Mouse (Mus musculus) left cerebral cortex, postnatal 4 days (tissue): Measurements from ENCODE around the gene Lrrc42. TPM values are rescaled to one million over a fixed set of nuclear protein-coding genes. Genes with fewer than 3 reads are reported as not detected.

Experiments
- DNase-seq: peaks from one replicate; pipeline ENCODE4 v3.0.0-alpha.2; 2022
- intact Hi-C: fragments of 180-260 bp; cut with DNase I; formaldehyde crosslinking; loops from one replicate; pipeline ENCODE4 v1.15.1; 2025
- total RNA-seq, 2 experiments: library from RNA; stranded (reverse); gene quantifications; 2 replicates each; pipeline ENCODE4 v1.2.3; 2021

The Lrrc42 gene
- total RNA-seq, 2 experiments from 2014 or later = 40.3 to 44.8 TPM

DNA sequence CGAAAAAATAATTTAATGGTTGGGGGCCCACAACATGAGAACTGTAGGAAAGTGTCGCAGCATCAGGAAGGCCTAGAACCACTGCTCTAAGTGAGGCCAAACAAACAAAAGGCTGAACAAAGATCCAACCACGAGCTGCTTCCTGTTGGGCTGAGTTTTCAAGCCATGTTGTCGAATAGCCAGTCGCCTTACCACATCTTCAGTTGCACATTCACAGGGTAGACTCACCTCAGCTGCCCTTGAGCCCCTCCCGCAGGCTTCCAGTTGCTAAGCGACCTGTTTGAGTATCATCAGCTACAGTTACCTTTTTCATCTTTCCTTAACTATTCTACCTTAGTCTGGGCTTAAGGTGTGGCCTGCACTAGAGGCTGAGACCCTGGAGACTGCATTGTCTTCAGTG lies 50.3 kb downstream of the Lrrc42 start:
- intact Hi-C loops = no loop called here

DNA sequence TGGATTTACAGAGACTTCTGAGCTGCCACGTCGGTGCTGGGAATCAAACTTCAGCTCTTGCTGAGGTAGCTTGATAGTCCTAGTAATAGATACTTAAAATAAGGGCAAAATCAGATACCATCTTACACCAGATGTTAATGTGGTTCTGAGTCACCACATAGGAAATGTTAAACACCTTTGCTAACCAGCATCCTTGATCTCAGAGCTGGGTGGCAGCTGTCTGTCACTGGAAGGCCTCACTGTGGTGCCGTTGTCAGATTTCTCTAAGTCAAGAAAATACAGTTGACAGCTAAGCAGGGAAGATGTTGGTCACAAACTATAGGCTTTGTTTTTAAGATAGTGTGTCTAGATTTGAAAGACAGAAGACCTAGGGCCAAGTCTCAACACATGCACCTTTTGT lies 51.6 kb downstream of the Lrrc42 start:
- DNase-seq = no peak
- intact Hi-C loops = no loop called here

More for the DNA sequence above, 50.3 kb downstream of the Lrrc42 start:
- DNase-seq = no peak

DNA sequence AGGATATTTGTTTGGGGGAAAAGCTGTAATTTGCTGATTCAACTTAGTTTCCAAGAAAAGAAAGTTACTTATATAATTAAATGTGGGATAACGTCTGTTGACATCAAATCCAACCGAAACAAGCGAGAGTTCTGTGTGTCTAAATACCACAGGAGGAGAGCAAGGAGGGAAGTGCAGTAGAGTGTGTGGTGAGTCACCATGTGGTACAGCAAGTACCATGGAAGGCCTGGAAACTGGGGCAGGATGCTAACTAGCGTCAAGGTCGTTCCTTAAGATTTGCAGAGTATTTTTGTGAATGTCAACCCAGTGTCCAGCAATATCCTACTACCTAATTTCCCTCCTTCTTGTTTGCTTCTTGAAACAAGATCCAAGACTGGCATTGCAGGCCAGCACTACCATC lies 55.3 kb downstream of the Lrrc42 start:
- intact Hi-C loops = no loop called here

DNA sequence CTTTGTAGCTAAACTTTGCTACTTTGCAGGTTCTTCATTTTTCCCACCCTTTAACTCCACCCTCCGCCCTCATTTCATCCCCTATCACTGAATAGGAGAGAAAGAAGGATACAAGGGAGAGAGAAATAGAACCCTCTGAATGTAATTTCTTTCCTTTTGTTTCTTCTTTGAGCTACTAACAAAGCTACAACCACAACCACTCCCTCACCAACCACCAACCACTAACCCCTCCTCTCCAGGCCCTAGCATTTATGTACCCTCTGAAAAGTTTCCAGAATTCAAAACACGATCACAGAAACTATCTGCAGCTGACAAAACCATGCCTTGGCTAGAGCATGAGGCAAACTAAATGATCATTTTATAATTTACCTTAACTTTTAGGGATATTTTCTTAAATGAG lies 56.9 kb downstream of the Lrrc42 start:
- no peak for DNase-seq
- intact Hi-C loops = no loop called here

More for the DNA sequence above, 55.3 kb downstream of the Lrrc42 start:
- DNase-seq = no peak

DNA sequence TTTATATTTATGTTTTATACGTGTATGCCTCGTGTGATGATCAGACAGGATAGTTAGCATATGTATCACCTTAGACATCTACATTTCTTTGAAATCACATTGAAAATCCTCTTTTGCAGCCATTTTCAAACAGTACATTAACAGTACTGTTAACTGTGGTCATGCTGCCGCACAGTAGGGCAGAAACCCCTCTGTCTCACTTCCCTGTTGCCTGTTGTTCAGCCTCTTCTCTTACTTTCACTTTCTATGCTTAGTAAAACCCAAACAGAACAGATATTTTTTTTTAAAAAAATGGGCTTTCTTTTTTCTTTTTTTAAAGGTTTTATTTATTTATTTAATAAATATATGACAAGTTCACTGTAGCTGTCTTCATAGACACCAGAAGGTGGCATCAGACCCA lies 59.5 kb downstream of the Lrrc42 start:
- intact Hi-C loops = no loop called here
- DNase-seq = no peak

DNA sequence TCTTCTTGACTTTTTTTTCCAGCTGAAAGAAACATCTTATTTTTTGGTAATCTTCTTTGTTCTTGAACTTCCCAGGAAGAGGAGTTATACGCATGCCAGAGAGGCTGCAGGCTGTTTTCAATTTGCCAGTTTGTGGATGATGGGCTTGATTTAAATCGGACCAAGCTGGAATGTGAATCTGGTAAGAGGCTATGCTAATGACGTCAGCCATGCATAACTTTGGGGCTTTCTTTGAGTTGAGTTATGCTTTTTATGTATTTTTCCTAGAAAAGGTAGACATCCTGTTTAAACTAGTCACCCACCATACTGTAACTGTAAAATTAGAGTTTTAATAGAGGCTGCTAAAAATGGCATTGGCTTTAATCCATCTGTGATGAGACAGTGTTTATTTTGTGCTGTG lies 67.6 kb downstream of the Lrrc42 start:
- DNase-seq = no peak
- intact Hi-C loops = loop anchor here (10.0 kb wide), 1 partner anchor 159 kb away; no protein-coding TSS in a partner anchor

Other genes starting within 250 kb of the Lrrc42 start
- 10 to 100 TPM; 65.6 to 71.2 TPM for gene Mrpl37, start 186.7 kb downstream of the Lrrc42 start, total RNA-seq
- gene Cyb5rl, start 186.5 kb downstream of the Lrrc42 start, total RNA-seq = 1 to 10 TPM; 5.6 to 6.9 TPM
- not detected for gene Cdcp2, start 156.6 kb downstream of the Lrrc42 start, total RNA-seq
- gene Tmem59, start 75.1 kb downstream of the Lrrc42 start, total RNA-seq = 100 to 1,000 TPM; 115 to 118 TPM
- 10 to 100 TPM; 24.4 to 27.4 TPM for gene Tceanc2, start 74.4 kb downstream of the Lrrc42 start, total RNA-seq
- not detected for gene Ldlrad1, start 44.4 kb downstream of the Lrrc42 start, total RNA-seq
- gene Hspb11, start 61 bp upstream of the Lrrc42 start, total RNA-seq = 10 to 100 TPM; 14.8 to 20.0 TPM
- not detected for gene Dio1, start 53.6 kb upstream of the Lrrc42 start, total RNA-seq
- 10 to 100 TPM; 42.4 to 46.0 TPM for gene Yipf1, start 60.8 kb upstream of the Lrrc42 start, total RNA-seq
- gene Ndc1, start 114.3 kb upstream of the Lrrc42 start, total RNA-seq = 10 to 100 TPM; 17.8 to 18.0 TPM
- 1 to 10 TPM; 1.9 to 3.6 TPM for gene Glis1, start 181.1 kb upstream of the Lrrc42 start, total RNA-seq